Mouse (Mus musculus) testis, adult 2 months (tissue): ENCODE results near the gene Tln2.

ENCODE experiments used
- CTCF ChIP-seq: fragments of 200-500 bp; IDR thresholded peaks from 2 replicates; pipeline ENCODE4 v1.5.1; 2012; ENCODE audit warnings: low read depth, mild to moderate bottlenecking, inconsistent platforms, low read length, moderate library complexity; ENCODE audit not compliant: control insufficient read depth, insufficient read depth, insufficient replicate concordance
- POLR2A ChIP-seq: fragments of 200-500 bp; IDR thresholded peaks from 2 replicates; pipeline ENCODE4 v1.6.1; 2012; ENCODE audit warnings: low read depth, mild to moderate bottlenecking, inconsistent platforms, low read length, moderate library complexity; ENCODE audit not compliant: control insufficient read depth

GRCm38 (mm10) chr9:67187182-67187581 lies 372.3 kb downstream of the Tln2 start:
- no peak for TF ChIP-seq POLR2A
- no peak for TF ChIP-seq CTCF
